Mouse (Mus musculus): ENCODE data around the gene Rbpj. TPM values are rescaled to one million over a fixed set of nuclear protein-coding genes. Genes with fewer than 3 reads are reported as not detected.

The Rbpj gene
- total and polyA plus RNA-seq, 3 experiments: 40.5 to 62.8 (median 61.3) TPM

DNA sequence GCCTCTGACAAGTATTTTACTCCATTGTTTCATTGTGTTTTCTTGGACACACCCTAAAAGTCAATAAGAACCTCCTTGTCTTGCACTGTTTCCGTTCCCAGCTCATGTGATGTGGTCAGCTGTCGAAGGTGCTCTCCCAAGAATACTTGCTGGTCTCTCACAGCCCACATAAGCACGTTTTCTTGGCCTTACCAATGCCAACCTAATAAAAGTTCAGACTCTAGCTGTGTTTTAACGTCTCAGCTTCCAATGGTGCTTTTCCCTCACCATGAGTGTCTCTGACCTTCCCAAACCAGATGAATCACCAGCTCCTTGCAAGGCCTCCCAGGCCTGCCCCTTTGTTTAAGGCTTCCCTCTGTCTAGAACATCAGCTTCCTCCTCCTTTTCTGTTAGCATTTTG is 28.2 kb upstream of the Rbpj start:
- DNase-seq (ENCODE audit: extremely low read depth): no peak
- TF ChIP-seq ETS1 (conservative IDR thresholded peaks at IDR 0.05; ENCODE audit: low read depth, low read length): peak; percentile 32; the same call in 1 of the 2 replicates
- peak; percentile 84 for TF ChIP-seq BHLHE40 (IDR thresholded peaks at IDR 0.05; ENCODE audit: low read depth, low read length)
- TF ChIP-seq CHD2 (IDR thresholded peaks at IDR 0.05; ENCODE audit: low read length): no peak
- Histone ChIP-seq H3K79me2 (replicated peaks; ENCODE audit: control insufficient read depth, extremely low read depth, insufficient read depth, poor library complexity, severe bottlenecking) (no peaks in the 10 kb centered on the region), H3K36me3 (replicated peaks in 1 of 2; ENCODE audit: control insufficient read depth in 1 of 2, insufficient read depth in 1 of 2, low read length in 1 of 2) (no peaks in the 10 kb centered on the region), H3K4me2 (ENCODE audit: insufficient read depth, low read depth, poor library complexity, severe bottlenecking) (no peak overlapping the region), H3K4me3 (replicated peaks in 1 of 3; ENCODE audit: low read depth in 2 of 3, low read length in 2 of 3, poor library complexity in 1 of 3) (no peak overlapping the region), H3K27ac (ENCODE audit: insufficient read depth, low read depth) (no peak overlapping the region), H3K9me3 (replicated peaks; ENCODE audit: low read length) (no peaks in the 10 kb centered on the region), H3K27me3 (replicated peaks) (no peaks in the 10 kb centered on the region), H3K9ac (ENCODE audit: insufficient read depth, low read depth) (0 out of 2 replicates have a peak overlapping the region, but pooled peaks have one; percentile 8), H3K4me1 (ENCODE audit: control insufficient read depth in 1 of 2, insufficient read depth in 2 of 2) (peaks cover 13 to 24% of the 10 kb centered on the region in 2 experiments)
- in situ Hi-C loops (cut with MboI; ENCODE audit: low pct_ligation_motif_present, low pct_unique_long_range_greater_than_20kb, low sequenced_read_pairs) (no loop called here), dilution Hi-C loops (cut with MboI; ENCODE audit: extremely low pct_ligation_motif_present, extremely low pct_unique_long_range_greater_than_20kb, low sequenced_read_pairs) (no loop called here)

GRCm38 (mm10) chr5:53438268-53438667 is 27.7 kb upstream of the Rbpj start:
- H3K9me3 ChIP-seq (replicated peaks; ENCODE audit: low read length): no peaks in the 10 kb centered on the region

DNA sequence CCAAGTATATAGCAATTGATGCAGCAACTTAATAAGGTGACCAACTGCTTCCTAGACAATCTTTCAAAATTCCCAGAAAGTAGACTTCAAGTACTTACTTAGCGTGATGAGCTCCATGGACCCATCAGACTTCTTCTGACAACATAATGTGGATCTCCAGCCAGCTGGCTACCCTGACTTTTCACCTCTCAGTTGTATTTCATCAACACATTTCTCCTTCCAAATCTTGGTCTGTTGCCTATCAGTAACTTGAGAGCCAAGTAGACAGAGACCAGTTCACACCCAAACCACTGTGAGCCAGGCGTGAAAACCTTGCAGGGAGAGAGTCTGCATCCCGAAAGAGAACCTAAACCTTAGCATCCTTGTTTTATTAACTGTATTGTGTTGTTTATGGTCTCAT is 26.3 kb upstream of the Rbpj start:
- Histone ChIP-seq H3K4me1 (ENCODE audit: control insufficient read depth in 1 of 2, insufficient read depth in 2 of 2) (peaks cover 13 to 24% of the 10 kb centered on the region in 2 experiments), H3K9ac (ENCODE audit: insufficient read depth, low read depth) (no peak overlapping the region), H3K27ac (ENCODE audit: insufficient read depth, low read depth) (no peak overlapping the region), H3K4me3 (replicated peaks in 1 of 3; ENCODE audit: low read depth in 2 of 3, low read length in 2 of 3, poor library complexity in 1 of 3) (no peak overlapping the region), H3K4me2 (ENCODE audit: insufficient read depth, low read depth, poor library complexity, severe bottlenecking) (no peak overlapping the region), H3K79me2 (replicated peaks; ENCODE audit: control insufficient read depth, extremely low read depth, insufficient read depth, poor library complexity, severe bottlenecking) (no peaks in the 10 kb centered on the region), H3K9me3 (replicated peaks; ENCODE audit: low read length) (no peaks in the 10 kb centered on the region), H3K36me3 (replicated peaks in 1 of 2; ENCODE audit: control insufficient read depth in 1 of 2, insufficient read depth in 1 of 2, low read length in 1 of 2) (no peaks in the 10 kb centered on the region), H3K27me3 (replicated peaks) (no peaks in the 10 kb centered on the region)
- no peak for TF ChIP-seq NELFE (IDR thresholded peaks at IDR 0.05; ENCODE audit: low read depth, low read length)
- TF ChIP-seq HCFC1 (IDR thresholded peaks at IDR 0.05; ENCODE audit: low read depth, low read length): no peak
- TF ChIP-seq TCF12 (IDR thresholded peaks at IDR 0.05; ENCODE audit: low read depth, low read length): no peak
- no peak for TF ChIP-seq JUND (conservative IDR thresholded peaks at IDR 0.05; ENCODE audit: low read depth, low read length)
- no peak for TF ChIP-seq MAZ (IDR thresholded peaks at IDR 0.05; ENCODE audit: low read depth, low read length)
- no peak for TF ChIP-seq MAFK (IDR thresholded peaks at IDR 0.05; ENCODE audit: insufficient replicate concordance, low read length)
- TF ChIP-seq MYC (IDR thresholded peaks at IDR 0.05; ENCODE audit: low read depth, low read length): no peak
- TF ChIP-seq UBTF (IDR thresholded peaks at IDR 0.05; ENCODE audit: low read depth, low read length): no peak
- no peak for TF ChIP-seq GABPA (IDR thresholded peaks at IDR 0.05; ENCODE audit: insufficient replicate concordance, low read depth, low read length)
- no peak for TF ChIP-seq CHD2 (IDR thresholded peaks at IDR 0.05; ENCODE audit: low read length)
- TF ChIP-seq ZNF384 (IDR thresholded peaks at IDR 0.05; ENCODE audit: low read depth, low read length): no peak
- no peak for TF ChIP-seq RAD21 (IDR thresholded peaks at IDR 0.05; ENCODE audit: low read depth, low read length)
- TF ChIP-seq ELF1 (IDR thresholded peaks at IDR 0.05; ENCODE audit: low read depth, low read length): no peak
- TF ChIP-seq SMC3 (IDR thresholded peaks at IDR 0.05; ENCODE audit: low read depth, low read length): no peak
- dilution Hi-C loops (cut with MboI; ENCODE audit: extremely low pct_ligation_motif_present, extremely low pct_unique_long_range_greater_than_20kb, low sequenced_read_pairs): no loop called here
- in situ Hi-C loops (cut with MboI; ENCODE audit: low pct_ligation_motif_present, low pct_unique_long_range_greater_than_20kb, low sequenced_read_pairs): no loop called here
- no peak for DNase-seq (ENCODE audit: extremely low read depth)

More at GRCm38 (mm10) chr5:53438268-53438667, 27.7 kb upstream of the Rbpj start:
- Histone ChIP-seq H3K36me3 (replicated peaks in 1 of 2; ENCODE audit: control insufficient read depth in 1 of 2, insufficient read depth in 1 of 2, low read length in 1 of 2) (no peaks in the 10 kb centered on the region), H3K27me3 (replicated peaks) (no peaks in the 10 kb centered on the region), H3K4me1 (ENCODE audit: control insufficient read depth in 1 of 2, insufficient read depth in 2 of 2) (peaks cover 13 to 24% of the 10 kb centered on the region in 2 experiments), H3K79me2 (replicated peaks; ENCODE audit: control insufficient read depth, extremely low read depth, insufficient read depth, poor library complexity, severe bottlenecking) (no peaks in the 10 kb centered on the region), H3K9ac (ENCODE audit: insufficient read depth, low read depth) (no peak overlapping the region), H3K4me3 (replicated peaks in 1 of 3; ENCODE audit: low read depth in 2 of 3, low read length in 2 of 3, poor library complexity in 1 of 3) (no peak overlapping the region), H3K4me2 (ENCODE audit: insufficient read depth, low read depth, poor library complexity, severe bottlenecking) (no peak overlapping the region), H3K27ac (ENCODE audit: insufficient read depth, low read depth) (no peak overlapping the region)
- dilution Hi-C loops (cut with MboI; ENCODE audit: extremely low pct_ligation_motif_present, extremely low pct_unique_long_range_greater_than_20kb, low sequenced_read_pairs) (no loop called here), in situ Hi-C loops (cut with MboI; ENCODE audit: low pct_ligation_motif_present, low pct_unique_long_range_greater_than_20kb, low sequenced_read_pairs) (no loop called here)
- no peak for DNase-seq (ENCODE audit: extremely low read depth)
- TF ChIP-seq CTCF (conservative IDR thresholded peaks at IDR 0.05 in 1 of 2, IDR thresholded peaks at IDR 0.05 in 1 of 2; ENCODE audit: low read depth in 2 of 2, low read length in 2 of 2) (no peak), CHD1 (IDR thresholded peaks at IDR 0.05; ENCODE audit: low read depth, low read length) (no peak), E2F4 (IDR thresholded peaks at IDR 0.05; ENCODE audit: insufficient replicate concordance, low read depth, low read length) (no peak), HCFC1 (IDR thresholded peaks at IDR 0.05; ENCODE audit: low read depth, low read length) (no peak), ZMIZ1 (IDR thresholded peaks at IDR 0.05; ENCODE audit: low read depth, low read length) (no peak), JUND (conservative IDR thresholded peaks at IDR 0.05; ENCODE audit: low read depth, low read length) (no peak), GABPA (IDR thresholded peaks at IDR 0.05; ENCODE audit: insufficient replicate concordance, low read depth, low read length) (no peak), SMC3 (IDR thresholded peaks at IDR 0.05; ENCODE audit: low read depth, low read length) (no peak), ELF1 (IDR thresholded peaks at IDR 0.05; ENCODE audit: low read depth, low read length) (no peak), USF1 (IDR thresholded peaks at IDR 0.05; ENCODE audit: low read depth, low read length) (no peak), MEF2A (IDR thresholded peaks at IDR 0.05; ENCODE audit: borderline replicate concordance, low read depth, low read length) (no peak), ETS1 (conservative IDR thresholded peaks at IDR 0.05; ENCODE audit: low read depth, low read length) (no peak), MAFK (IDR thresholded peaks at IDR 0.05; ENCODE audit: insufficient replicate concordance, low read length) (no peak), ZC3H11A (IDR thresholded peaks at IDR 0.05; ENCODE audit: low read depth, low read length) (no peak)
